Mouse (Mus musculus) MEL (cell line): ENCODE measurements around the gene Cpne2.

Experiments used
- CHD2 ChIP-seq: IDR thresholded peaks from 2 replicates; pipeline ENCODE4 v1.6.1; 2011; ENCODE audit warnings: low read length, improper control_type of control experiment
- CTCF ChIP-seq, 3 experiments: IDR thresholded peaks in 2 of 3; conservative IDR thresholded peaks in 1 of 3; 2 replicates each; pipeline ENCODE4 v1.5.1; 2011 to 2012; ENCODE audit warnings: low read length in 3 of 3, low read depth in 2 of 3, mild to moderate bottlenecking in 2 of 3, improper control_type of control experiment in 1 of 3, inconsistent platforms in 1 of 3, mixed read lengths in 1 of 3, moderate library complexity in 1 of 3; ENCODE audit not compliant: control insufficient read depth in 1 of 3, insufficient read depth in 1 of 3, poor library complexity in 1 of 3, severe bottlenecking in 1 of 3
- ELF1 ChIP-seq: IDR thresholded peaks from 2 replicates; pipeline ENCODE4 v1.6.1; 2014; ENCODE audit warnings: low read depth, mild to moderate bottlenecking, inconsistent platforms, low read length, improper control_type of control experiment, moderate library complexity
- TBP ChIP-seq: IDR thresholded peaks from 2 replicates; pipeline ENCODE4 v1.8.0; 2011; ENCODE audit warnings: low read depth, low read length, improper control_type of control experiment

- TF ChIP-seq CTCF (IDR thresholded peaks at IDR 0.05 in 2 of 3, conservative IDR thresholded peaks at IDR 0.05 in 1 of 3; ENCODE audit: control insufficient read depth in 1 of 3, insufficient read depth in 1 of 3, low read depth in 2 of 3, low read length in 3 of 3, poor library complexity in 1 of 3, severe bottlenecking in 1 of 3) (no peak), ELF1 (no peak), CHD2 (no peak), TBP (no peak)
Observed at GRCm38 (mm10) chr8:94601034-94601606, 68.3 kb downstream of the Cpne2 start.
